Mouse (Mus musculus) heart, embryonic 15.5 days (tissue): ENCODE results near the gene Gm12794. TPM values are rescaled to one million over a fixed set of nuclear protein-coding genes. Genes with fewer than 3 reads are reported as not detected.
"Not testable (repeated sequence)": the region's sequence is repeated elsewhere in the genome, so short reads cannot be mapped to it uniquely, and the experiment has no call there.

Experiments used
- ATAC-seq: fragments of 200-750 bp; cut with Nextera tagmentation; replicated peaks from 2 replicates; pipeline ENCODE4 v1.8.0; 2017; ENCODE audit warnings: low read depth, moderate TSS enrichment; ENCODE audit not compliant: insufficient number of reproducible peaks, insufficient read depth, low FRiP score
- H3K27ac ChIP-seq: fragments of 300-500 bp; sonication (generic); 2 replicates; pipeline ENCODE4 v1.5.1; 2015; ENCODE audit warnings: mild to moderate bottlenecking, inconsistent platforms
- H3K27me3 ChIP-seq: fragments of 300-500 bp; sonication (generic); 2 replicates; pipeline ENCODE4 v1.6.1; 2015; ENCODE audit warnings: inconsistent platforms
- H3K36me3 ChIP-seq: fragments of 300-500 bp; sonication (generic); 2 replicates; pipeline ENCODE4 v1.6.1; 2015; ENCODE audit warnings: mild to moderate bottlenecking, inconsistent platforms
- H3K4me1 ChIP-seq: fragments of 300-500 bp; sonication (generic); replicated peaks from 2 replicates; pipeline ENCODE4 v1.6.1; 2015; ENCODE audit warnings: inconsistent platforms
- H3K4me2 ChIP-seq: fragments of 300-500 bp; sonication (generic); 2 replicates; pipeline ENCODE4 v1.6.1; 2015; ENCODE audit warnings: inconsistent platforms, mild to moderate bottlenecking, moderate library complexity
- H3K4me3 ChIP-seq: fragments of 300-500 bp; sonication (generic); 2 replicates; pipeline ENCODE4 v1.5.1; 2015; ENCODE audit warnings: mild to moderate bottlenecking, inconsistent platforms
- H3K9ac ChIP-seq: fragments of 300-500 bp; sonication (generic); 2 replicates; pipeline ENCODE4 v1.6.1; 2015; ENCODE audit warnings: mild to moderate bottlenecking, inconsistent platforms
- H3K9me3 ChIP-seq: fragments of 300-500 bp; sonication (generic); replicated peaks from 2 replicates; pipeline ENCODE4 v1.6.1; 2016; ENCODE audit warnings: inconsistent platforms
- WGBS: fragments of 180-500 bp; shearing (Covaris S2); methylation state at CpG from one replicate; pipeline ENCODE4 v1.1.7; 2015; ENCODE audit warnings: mixed read lengths; 5-methylcytosine and 5-hydroxymethylcytosine counted together
- polyA plus RNA-seq: library from polyadenylated mRNA; unstranded; fragments of >200 nt; fragmentation: Nextera tagmentation; extraction: Ambion mirVana; gene quantifications from 2 replicates; pipeline ENCODE4 v1.2.1, GENCODE M21; 2015

The Gm12794 gene
- polyA plus RNA-seq: not detected in 2 replicates

DNA sequence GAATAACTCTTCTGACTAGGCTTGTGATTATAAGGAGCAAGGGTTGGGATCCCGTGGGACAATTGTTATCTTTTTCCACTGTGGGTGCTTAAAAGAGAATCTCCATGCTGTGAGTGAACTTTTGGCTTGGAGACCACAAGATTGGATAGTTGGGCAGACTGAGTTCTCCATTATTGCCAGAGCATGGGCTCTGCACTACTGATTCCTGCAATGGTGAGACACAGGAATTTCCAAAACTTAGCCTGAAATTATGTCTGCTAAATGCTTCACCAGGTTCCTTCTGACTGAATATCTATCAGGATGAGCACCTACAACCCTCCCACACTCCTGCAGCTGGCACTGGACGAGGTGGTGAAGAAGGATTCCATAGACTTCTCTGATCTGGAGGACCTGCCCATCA is at the start of gene Gm12794:
Gene Gm12794, plus strand, starts transcription at position 301 of the 400 bp plus-strand sequence.
- WGBS: 57% methylated on average over 2 of the region's 2 CpGs
- not testable (repeated sequence) for H3K9ac ChIP-seq, H3K27ac ChIP-seq, H3K36me3 ChIP-seq, ATAC-seq, H3K4me3 ChIP-seq, H3K27me3 ChIP-seq, H3K9me3 ChIP-seq, H3K4me1 ChIP-seq, H3K4me2 ChIP-seq

- Histone ChIP-seq H3K9me3 (no peaks in the 10 kb centered on the region), H3K4me3 (no peak within 1 kb of the TSS), H3K4me1 (no peaks in the 10 kb centered on the region), H3K4me2 (no peak within 1 kb of the TSS), H3K36me3 (no peaks in the 10 kb centered on the region), H3K9ac (no peak within 1 kb of the TSS), H3K27me3 (no peaks in the 10 kb centered on the region), H3K27ac (no peak within 1 kb of the TSS)
- 74% methylated on average over 7 of the region's 7 CpGs for WGBS
- no peak for ATAC-seq
These were observed 46.4 kb upstream of the Gm12794 start, which contains the start of gene C130073F10Rik for GRCm38 (mm10) chr4:101893656-101894420. Gene C130073F10Rik, minus strand, starts transcription at chr4:101893789.

- not testable (repeated sequence) for H3K9ac ChIP-seq, H3K4me2 ChIP-seq, ATAC-seq, H3K4me3 ChIP-seq, H3K27ac ChIP-seq, H3K36me3 ChIP-seq, H3K9me3 ChIP-seq, H3K4me1 ChIP-seq, H3K27me3 ChIP-seq
- WGBS: 73% methylated on average over 2 of the region's 2 CpGs
These were observed 31.4 kb upstream of the Gm12794 start, which contains the start of gene Gm12800 for GRCm38 (mm10) chr4:101908821-101909220. Gene Gm12800, plus strand, starts transcription at chr4:101909121.

GRCm38 (mm10) chr4:101980949-101981348 is 40.7 kb downstream of the Gm12794 start, which contains the start of gene Gm12790:
Gene Gm12790, minus strand, starts transcription at chr4:101981049.
- 63% methylated on average over 1 of the region's 5 CpGs for WGBS
- H3K36me3 ChIP-seq, ATAC-seq, H3K9me3 ChIP-seq, H3K27ac ChIP-seq, H3K27me3 ChIP-seq, H3K4me1 ChIP-seq, H3K4me2 ChIP-seq, H3K9ac ChIP-seq, H3K4me3 ChIP-seq: not testable (repeated sequence)

DNA sequence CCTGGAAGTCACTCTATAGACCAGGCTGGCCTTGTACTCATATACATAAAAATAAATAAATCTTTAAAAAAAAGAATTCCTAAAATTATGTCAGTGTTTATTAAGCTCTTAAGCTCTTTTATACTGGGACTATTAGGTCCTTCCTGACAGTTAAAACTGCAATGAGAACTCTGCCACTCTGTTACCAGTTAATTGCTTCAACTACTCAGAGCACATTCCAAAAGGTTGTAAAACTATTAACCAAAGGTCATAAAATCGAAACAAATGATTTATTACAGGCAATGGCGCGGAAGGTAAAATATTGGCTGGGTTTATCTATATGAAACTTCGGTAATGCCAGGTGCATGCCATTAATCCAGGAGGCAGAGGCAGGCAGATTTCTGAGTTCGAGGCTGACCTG is 45.5 kb downstream of the Gm12794 start:
- Histone ChIP-seq H3K27me3 (no peaks in the 10 kb centered on the region), H3K27ac (no peak overlapping the region), H3K4me3 (no peak overlapping the region), H3K9me3 (no peaks in the 10 kb centered on the region), H3K36me3 (no peaks in the 10 kb centered on the region), H3K4me1 (no peaks in the 10 kb centered on the region), H3K4me2 (no peak overlapping the region), H3K9ac (no peak overlapping the region)
- WGBS: 82% methylated on average over 5 of the region's 5 CpGs
- ATAC-seq: no peak

- WGBS: 75% methylated on average over 2 of the region's 2 CpGs
- H3K27ac ChIP-seq, ATAC-seq, H3K27me3 ChIP-seq, H3K9me3 ChIP-seq, H3K9ac ChIP-seq, H3K4me3 ChIP-seq, H3K36me3 ChIP-seq, H3K4me2 ChIP-seq, H3K4me1 ChIP-seq: not testable (repeated sequence)
These were observed 46.1 kb downstream of the Gm12794 start, which contains the start of gene Gm12789 for GRCm38 (mm10) chr4:101986326-101986725. Gene Gm12789, plus strand, starts transcription at chr4:101986626.

Other genes starting within 250 kb of the Gm12794 start
- gene Lepr, start 223.0 kb upstream of the Gm12794 start, polyA plus RNA-seq: 1.6 TPM in 2 replicates
- gene B020004J07Rik, start 96.4 kb upstream of the Gm12794 start, polyA plus RNA-seq: not detected in 2 replicates
- not detected in 2 replicates for gene C130073F10Rik, start 46.6 kb upstream of the Gm12794 start, polyA plus RNA-seq
- gene Gm12800, start 31.3 kb upstream of the Gm12794 start, polyA plus RNA-seq: not detected in 2 replicates
- not detected in 2 replicates for gene Gm12790, start 40.6 kb downstream of the Gm12794 start, polyA plus RNA-seq
- gene Gm12789, start 46.2 kb downstream of the Gm12794 start, polyA plus RNA-seq: not detected in 2 replicates
- 24.6 and 27.4 TPM in 2 replicates for gene Pde4b, start 147.1 kb downstream of the Gm12794 start, polyA plus RNA-seq